Mouse (Mus musculus): Measurements from ENCODE around the gene Usp53.

GRCm38 (mm10) chr3:122986386-122986785 is 2.1 kb upstream of the Usp53 start:
- no peak for TF ChIP-seq CTCF (IDR thresholded peaks at IDR 0.05; ENCODE audit: control insufficient read depth, insufficient read depth, low read length)
- TF ChIP-seq POLR2A (IDR thresholded peaks at IDR 0.05; ENCODE audit: borderline replicate concordance, control insufficient read depth, low read depth, low read length) = no peak

Data from bone marrow, adult 2 months (tissue).